Mouse (Mus musculus) kidney, postnatal 14 days (tissue): ENCODE data around the gene Agtpbp1.
"Not testable (repeated sequence)": the region's sequence is repeated elsewhere in the genome, so short reads cannot be mapped to it uniquely, and the experiment has no call there.

Experiments used
- DNase-seq: peaks from one replicate; pipeline ENCODE4 v3.0.0; 2022; ENCODE audit warnings: mixed read lengths

Gene Agtpbp1

DNA sequence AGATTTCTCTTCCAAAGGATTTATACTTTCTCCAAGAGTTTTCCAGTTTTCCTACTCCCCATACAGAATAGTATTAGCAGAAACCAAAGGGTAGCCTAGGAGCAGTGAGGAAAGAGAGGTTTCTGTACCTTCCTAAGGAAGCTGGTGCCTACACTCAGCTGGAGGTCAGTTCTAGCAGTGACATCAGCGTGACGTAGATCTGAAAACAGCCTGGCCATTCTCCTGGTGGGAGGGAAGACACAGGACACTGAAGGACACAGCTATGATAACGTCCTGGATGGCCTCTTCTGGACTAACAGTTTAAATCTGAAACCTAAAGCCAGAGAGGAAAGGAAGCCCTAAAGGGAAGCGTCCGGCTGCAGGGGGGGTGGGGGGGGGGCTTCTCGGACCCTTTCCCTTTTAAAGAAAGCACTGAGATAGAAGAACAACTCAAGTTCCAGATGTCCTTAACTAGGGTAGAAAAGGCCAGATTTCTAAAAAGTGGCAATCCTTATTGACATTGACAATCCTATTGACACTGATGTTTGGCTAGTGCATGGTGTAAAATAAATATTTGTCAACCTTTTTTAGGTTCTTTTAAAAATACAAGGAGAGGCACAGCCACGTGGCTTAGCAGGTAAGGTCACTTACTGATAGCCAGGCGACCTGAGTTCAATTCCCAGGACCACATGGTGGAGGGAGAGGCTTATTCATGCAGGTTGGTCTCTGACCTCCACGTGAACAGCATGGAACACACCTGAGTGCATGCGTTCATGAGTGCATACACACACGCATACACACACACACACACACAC is 63.6 kb downstream of the Agtpbp1 start:
- DNase-seq: no peak

- no peak for DNase-seq
Measured at GRCm38 (mm10) chr13:59520834-59521233, 64.2 kb downstream of the Agtpbp1 start.

DNA sequence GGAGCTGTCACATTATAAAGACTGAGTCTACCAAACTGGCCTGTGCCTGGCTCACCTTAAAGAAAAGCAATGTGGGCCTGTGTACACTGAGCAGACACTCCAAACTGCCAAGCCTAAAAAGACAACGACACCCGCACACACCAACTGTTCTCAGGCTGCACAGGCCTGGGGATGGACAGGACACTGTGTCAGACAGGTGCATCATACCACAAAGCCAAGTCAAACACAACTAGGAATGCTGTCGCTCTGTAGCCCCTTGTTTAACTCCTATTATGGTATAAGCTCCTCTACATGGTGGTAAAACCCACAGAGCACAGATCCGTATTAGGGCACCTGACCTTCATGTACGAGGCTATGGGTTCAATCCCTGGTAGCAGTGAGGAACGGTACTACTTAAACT is 65.5 kb downstream of the Agtpbp1 start:
- no peak for DNase-seq

- DNase-seq: no peak
Measured at GRCm38 (mm10) chr13:59518016-59518415, 67.0 kb downstream of the Agtpbp1 start.

DNA sequence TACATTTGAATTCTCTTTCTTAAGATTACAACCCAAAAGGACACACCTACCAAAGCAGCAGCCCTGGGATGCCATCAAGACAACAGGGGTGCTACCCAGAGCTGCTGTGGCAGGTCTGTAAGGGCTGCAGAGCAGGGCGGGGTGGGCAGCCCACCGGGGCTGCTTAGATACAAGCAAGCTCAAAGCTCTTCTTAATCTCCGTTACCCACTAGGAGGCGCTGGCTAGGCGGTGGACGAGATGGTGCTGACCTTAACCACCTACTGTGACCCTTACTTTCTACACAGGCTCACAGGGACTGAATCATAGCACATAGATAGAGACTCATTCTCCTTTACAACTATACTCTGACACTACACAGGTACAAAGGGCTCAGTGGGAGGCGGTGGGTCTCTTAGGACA is 70.0 kb downstream of the Agtpbp1 start:
- peak; percentile 39 for DNase-seq

- peak; percentile 33 for DNase-seq
Measured at GRCm38 (mm10) chr13:59509644-59510366, 75.2 kb downstream of the Agtpbp1 start.

DNA sequence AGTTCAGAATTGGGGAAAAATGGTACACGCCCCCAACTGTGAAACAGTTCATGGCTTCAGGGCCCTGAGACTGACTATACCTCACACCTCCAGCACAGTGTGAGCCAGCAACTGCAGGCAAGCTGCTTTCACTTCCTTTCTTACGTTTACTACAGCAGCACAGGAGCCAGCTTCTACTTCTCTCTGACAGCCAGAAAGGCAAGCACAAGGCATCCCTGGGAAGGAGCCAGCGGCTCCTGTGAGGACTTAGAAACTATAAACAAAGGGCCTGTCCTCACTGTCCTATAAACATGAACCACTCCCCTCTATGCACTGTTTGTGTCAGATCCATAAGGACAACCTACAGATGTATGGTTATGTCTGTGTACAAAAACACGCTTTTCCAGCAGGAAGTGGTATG is 76.4 kb downstream of the Agtpbp1 start:
- no peak for DNase-seq

- DNase-seq: no peak
Measured at GRCm38 (mm10) chr13:59506450-59506849, 78.6 kb downstream of the Agtpbp1 start.

GRCm38 (mm10) chr13:59505867-59506266 is 79.2 kb downstream of the Agtpbp1 start:
- DNase-seq: no peak

GRCm38 (mm10) chr13:59503581-59503980 is 81.4 kb downstream of the Agtpbp1 start:
- DNase-seq: no peak

DNA sequence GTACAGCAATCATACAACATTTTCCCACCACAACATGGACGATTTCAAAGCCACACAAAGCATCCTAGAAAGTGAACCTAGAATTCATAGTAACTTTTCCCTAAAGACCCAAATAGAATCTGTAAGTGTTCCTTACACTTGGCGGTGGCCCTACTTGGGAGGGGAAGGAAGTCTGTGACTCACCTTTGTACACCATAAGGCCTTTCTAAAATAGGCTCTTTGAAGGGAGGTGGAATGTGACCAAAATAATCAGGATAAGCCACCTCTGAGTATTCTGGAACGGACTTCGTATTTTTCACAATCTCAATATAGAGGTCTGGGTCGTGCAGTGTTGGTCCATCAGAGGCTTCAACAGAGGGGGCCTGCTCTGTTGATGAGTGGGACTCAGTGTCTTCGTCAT is 85.2 kb downstream of the Agtpbp1 start:
- no peak for DNase-seq

DNA sequence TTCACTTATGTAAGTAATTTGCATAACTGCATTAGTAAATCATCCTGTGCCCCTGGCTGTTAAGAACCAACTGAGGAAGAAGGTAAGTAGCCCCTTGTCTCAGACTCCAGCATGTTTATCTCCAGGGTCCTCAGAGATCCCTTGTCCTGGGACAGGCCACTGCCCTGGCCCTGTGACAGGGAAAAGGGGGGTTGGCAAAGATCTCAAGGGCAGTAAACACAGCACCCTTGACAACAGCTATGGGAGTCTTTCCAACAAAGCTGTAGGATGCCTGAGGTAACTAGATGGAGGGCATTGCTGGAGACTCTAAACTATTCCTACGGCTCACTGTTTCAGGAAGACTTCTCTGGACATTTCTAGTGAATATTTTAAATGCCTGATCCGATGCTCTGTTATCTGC is 85.7 kb downstream of the Agtpbp1 start:
- no peak for DNase-seq

DNA sequence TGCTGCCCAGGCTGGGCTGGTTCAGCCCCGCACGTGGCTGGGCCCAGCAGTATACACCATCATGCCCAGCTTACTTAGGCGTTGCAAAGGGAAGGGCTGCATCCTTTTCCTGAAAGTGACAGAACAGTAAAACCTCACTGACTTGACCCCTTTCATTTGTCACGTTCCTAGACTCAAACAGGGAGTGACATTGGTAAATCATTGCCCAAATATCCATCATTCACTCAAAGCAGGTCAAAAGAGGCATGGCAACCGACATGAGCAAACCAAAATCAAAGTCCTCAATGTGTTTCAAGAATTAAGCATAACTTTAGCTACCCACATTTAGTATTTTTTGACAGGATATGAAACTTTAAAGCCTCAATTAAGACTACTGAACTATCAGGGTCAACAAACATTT is 86.8 kb downstream of the Agtpbp1 start:
- no peak for DNase-seq

DNA sequence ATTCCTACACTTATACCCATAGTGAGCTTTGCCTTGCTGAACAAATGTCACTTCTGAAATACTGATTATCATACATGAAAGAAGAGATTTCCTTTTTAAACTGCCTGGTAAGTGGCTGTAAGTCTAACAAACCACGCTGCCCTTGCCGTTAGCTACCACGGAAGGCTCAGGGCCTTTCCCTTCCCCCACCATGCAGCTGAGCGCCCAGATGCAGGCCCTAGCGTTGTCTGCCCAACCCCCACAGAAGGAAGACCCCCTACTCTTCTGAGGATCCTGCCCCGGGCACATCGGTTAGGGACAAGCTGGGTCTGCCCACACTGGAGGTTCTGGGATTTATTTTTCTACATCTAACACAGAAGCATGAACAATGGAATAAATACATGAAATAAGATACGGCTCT is 89.2 kb downstream of the Agtpbp1 start:
- DNase-seq: no peak

DNA sequence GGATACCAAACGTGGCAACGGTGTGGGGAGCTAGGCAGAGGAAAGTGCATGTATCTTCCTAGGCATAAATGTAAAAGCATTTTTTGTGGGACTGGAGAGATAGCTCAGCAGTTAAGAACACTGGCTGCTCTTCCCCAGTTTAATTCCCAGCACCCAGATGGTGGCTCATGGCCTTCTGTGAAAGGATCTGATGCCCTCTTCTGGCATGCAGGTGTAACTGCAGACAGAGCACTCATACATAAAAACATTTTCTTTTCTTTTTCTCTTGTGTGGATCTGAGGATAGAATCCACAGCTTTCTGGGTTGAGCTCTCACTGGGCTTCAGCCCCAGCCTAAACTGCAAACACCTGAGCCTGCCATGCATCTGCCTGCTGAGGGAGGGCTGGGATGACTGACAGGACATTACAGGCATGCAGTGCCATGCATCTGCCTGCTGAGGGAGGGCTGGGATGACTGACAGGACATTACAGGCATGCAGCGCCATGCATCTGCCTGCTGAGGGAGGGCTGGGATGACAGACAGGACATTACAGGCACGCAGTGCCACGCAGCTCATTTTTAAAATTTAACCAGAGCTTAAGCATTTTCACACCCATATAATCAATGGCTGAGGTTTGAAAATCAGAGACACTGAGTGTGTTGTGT is 90.3 kb downstream of the Agtpbp1 start:
- no peak for DNase-seq

GRCm38 (mm10) chr13:59490726-59491125 is 94.3 kb downstream of the Agtpbp1 start:
- DNase-seq: no peak

DNA sequence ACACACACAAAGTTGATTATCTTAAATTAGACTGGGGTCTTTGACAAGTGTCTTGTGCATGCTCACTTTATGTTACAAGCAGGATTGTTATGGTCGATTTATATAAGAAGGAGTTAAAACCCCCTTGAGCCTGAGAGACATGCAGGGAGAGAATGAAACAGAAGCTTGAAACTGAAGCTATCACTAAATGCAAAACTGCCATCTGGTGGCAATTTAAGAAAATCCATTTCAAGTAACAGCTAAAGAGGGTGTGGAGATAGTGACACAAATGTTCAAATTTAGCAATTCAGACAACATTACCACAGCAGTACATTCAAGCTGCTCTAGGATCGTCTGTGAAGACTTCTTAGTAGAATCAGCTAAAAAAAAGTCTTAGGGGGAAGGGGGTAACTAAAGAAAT is 95.9 kb downstream of the Agtpbp1 start:
- no peak for DNase-seq

GRCm38 (mm10) chr13:59487287-59487686 is 97.7 kb downstream of the Agtpbp1 start:
- no peak for DNase-seq

- DNase-seq: no peak
Measured at GRCm38 (mm10) chr13:59486243-59486642, 98.8 kb downstream of the Agtpbp1 start.

DNA sequence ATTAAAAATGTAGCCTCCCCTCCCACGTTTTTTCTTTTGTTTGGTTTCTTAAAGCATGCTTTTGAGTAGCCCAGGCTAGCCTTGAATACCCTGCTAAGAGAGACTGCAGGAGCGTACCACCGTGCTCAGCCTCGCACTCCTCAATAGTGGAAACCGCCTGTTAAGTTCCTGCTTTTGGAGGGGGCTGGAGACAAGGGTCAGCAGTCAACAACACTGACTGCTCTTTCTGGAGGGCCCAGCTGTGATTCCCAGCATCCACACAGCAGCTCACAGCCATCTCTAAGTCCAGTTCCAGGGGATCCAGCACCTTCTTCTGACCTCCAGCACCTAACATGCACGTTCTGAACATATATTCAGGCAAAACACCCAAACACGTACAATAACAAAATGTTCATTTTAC is 99.6 kb downstream of the Agtpbp1 start:
- DNase-seq: no peak

GRCm38 (mm10) chr13:59481484-59481855 is 103.6 kb downstream of the Agtpbp1 start:
- no peak for DNase-seq

DNA sequence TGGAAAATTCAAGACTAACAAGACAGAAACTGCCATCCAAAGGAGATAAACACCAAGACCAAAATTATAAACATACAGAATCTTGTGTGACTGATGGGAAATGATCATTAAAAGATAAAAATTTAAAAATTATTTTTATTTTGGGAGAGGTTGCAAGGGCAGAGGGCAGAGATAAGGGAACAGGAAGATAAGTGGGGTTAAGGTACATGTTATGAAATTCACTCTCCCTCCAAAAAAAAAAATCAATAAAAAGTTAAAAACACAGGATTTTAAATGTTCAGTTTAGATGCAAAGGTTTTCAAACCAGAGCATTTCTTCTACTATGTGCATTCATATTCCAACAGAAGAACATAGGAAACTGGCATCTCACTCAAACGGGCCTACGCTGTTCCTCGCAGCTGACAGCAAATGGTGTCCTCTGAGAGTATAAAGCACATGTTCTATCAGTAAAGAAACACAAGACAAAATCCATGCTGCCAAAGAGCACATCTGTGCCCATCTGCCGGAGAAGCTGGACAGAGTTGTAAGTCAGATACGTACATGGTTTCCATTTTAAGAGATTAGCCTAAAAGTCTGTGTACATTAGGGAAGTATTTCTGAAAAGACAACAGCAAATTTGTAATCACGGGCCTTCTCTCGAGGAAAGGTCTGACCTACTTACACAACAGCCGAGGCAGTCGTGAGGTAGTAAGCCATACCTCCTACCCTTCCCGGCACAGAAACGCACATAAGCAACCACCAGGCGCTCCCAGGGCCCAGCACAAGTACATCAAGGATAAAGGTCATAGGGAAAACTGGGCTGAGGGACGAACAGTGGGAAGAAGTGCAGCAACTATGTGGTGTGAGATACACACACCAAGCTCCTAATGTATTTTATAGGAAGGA is 104.2 kb downstream of the Agtpbp1 start:
- DNase-seq: no peak

DNA sequence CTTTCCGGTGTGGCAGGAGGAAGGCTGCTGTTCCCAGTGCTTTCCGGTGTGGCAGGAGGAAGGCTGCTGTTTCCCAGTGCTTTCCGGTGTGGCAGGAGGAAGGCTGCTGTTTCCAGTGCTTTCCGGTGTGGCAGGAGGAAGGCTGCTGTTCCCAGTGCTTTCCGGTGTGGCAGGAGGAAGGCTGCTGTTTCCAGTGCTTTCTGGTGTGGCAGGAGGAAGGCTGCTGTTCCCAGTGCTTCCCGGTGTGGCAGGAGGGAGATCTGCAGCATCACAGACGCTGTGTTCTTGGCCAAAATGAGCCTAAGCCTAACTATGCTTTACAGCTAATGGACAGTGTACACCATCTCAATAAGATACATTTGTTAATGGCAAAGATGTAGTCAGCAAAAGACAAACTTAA is 107.1 kb downstream of the Agtpbp1 start:
- not testable (repeated sequence) for DNase-seq
